Mouse (Mus musculus) hematopoietic stem cell, adult 5-6 weeks (primary cell): ENCODE measurements at regions not wholly inside any gene's neighbourhood (a gene's known extent, or its start where the extent isn't known, plus 50 kb on each side); places are given as distances from the start of the nearest gene placed in this dataset.

Experiments
- ATAC-seq, 2 experiments: fragments of 125-278 bp in 1 of 2; replicated peaks in 1 of 2; 2 replicates each; pipeline ENCODE4 v1.8.0; 2016 to 2017; ENCODE audit warnings: inconsistent platforms in 2 of 2, mild to moderate bottlenecking in 2 of 2, moderate number of reproducible peaks in 2 of 2, low read depth in 1 of 2, moderate TSS enrichment in 1 of 2; ENCODE audit not compliant: low FRiP score in 2 of 2, poor library complexity in 2 of 2, severe bottlenecking in 2 of 2, insufficient read depth in 1 of 2, low TSS enrichment in 1 of 2

DNA sequence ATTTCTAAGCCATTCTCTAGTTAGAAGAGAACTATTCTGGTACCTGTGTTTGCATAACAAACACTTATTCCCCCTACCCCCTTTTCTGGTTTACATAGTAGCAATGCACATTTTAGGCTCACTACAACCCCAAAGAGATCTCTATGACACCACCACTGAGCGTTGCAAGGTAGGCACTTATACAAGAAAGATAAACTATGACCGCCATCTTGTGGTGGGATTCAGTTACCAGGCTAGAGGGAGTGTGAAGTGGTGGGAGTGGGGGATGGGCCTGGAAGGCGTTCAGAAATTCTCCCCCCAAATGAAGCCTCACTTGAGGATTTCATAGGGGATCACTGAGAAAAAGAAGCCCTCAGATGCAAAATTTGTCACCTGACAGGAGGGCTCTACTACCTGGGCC lies 64.4 kb upstream of the Fst start:
- ATAC-seq = peak in 1 of 2 experiments; percentile 59; a peak in 1 of 4 replicates

DNA sequence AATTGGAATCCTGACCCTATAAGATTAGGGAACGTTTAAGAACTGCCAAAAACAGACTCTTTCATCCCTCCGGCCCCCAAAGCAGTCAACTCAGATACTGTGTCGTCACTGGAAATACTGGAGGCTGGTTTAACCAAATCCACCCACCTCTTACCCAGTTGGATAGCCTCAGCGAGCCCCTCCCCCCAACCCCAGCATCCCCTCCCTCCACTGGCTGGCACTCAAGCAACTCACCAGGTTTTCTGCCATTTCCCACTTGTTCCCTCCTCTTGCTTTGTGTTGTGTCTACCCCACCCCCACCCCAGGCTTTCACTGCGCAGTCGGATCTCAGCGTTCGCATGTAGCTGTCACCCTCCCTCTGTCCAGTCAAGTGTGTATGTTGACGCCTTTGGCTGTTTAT lies 68.1 kb upstream of the Fst start:
- no peak for ATAC-seq

DNA sequence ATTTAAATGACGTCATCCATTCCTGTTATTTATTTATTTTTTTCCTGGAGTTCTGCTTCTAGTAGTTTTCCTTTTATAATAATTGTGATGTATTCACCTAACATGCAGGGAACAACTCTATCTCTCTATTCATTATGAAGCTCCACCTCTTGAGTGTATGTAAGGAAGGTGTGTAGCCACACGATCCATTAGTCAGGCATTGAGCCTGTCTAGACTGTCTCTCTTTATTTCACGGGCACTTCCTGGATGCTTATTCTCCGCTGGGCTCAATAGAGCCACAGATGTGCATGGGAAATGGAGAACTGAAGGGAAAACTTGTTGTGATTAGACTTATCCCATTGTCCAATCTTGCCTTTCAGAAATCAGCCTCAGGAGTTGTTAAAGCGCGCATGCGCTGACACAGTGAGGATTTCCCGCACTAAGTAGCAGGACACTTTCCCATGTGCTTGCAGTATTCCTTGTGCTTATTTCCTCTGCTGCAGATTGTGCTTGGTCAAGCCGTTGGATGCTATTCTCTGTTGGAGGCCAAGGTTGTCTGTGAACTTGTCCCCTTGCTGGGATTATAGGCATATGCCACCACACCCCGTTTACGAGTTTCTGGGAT lies 71.5 kb upstream of the Fst start:
- ATAC-seq = no peak

DNA sequence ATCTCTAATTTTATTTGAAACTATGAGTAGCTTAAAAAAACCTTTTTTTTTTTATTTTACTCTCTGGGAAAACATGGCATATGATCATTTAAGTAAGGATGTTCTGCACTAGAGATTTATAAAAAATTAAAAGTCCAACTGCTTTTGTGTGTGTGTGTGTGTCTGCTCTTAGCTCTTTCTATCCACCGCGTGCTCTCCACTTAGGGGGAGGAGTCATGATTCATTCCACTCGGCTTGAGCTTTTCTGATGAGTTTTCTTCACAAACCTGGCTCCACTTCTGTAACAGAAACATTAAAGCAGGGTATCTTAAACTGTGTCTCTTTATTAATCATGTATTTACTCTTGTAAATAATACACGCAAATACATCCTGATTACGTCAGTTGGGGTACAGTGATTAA lies 73.0 kb upstream of the Fst start:
- no peak for ATAC-seq

DNA sequence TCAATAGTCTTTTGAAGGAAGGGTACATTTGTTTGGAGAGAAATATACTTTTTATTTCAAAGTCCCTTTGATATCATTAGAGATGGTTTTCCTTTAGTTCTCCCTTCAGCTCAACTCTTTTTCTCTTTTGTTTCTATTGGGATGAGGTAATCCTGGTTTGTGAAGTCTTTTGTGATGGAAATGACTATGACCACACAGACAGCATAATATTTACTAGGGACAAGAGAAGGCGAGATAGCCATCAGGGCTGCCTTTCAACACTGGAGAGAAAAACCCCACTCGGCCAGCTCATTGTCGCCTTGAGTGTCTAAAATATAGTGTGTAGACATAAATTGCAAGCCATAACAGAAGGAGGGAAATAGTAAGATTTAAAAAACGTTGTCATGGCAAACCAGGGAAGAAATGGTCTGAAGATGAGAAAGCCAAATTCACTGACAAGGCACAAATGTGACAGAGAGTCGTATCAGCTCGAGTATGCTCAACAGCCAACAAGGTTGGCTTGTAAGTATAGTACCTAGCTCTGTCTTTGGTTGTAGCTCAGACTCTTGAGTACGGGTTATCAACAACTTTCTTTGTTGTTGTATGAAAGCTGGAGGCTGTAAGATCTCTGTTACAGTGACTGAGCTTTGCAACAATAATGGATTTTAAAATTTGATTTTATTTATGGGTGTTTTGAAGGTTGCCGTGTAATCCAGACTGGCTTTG lies 73.8 kb upstream of the Fst start:
- no peak for ATAC-seq

DNA sequence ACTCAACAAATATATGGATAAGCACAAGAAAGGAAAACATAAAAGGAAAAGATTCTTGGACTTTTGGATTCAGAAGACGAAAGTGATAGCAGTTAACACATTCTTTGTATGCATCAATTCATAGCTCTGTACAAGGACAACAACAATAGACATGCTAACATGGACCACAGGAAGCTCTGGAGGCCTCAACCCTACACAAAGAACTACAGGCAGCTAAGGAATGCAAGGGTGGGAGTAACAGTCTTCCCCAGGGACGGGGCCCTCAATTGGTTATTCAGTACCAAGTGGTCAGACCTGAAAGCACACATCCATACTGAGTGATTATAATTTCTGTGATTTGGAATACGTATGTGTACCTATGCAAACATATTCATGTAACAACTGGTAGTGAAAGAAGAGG lies 75.8 kb upstream of the Fst start:
- ATAC-seq = no peak

DNA sequence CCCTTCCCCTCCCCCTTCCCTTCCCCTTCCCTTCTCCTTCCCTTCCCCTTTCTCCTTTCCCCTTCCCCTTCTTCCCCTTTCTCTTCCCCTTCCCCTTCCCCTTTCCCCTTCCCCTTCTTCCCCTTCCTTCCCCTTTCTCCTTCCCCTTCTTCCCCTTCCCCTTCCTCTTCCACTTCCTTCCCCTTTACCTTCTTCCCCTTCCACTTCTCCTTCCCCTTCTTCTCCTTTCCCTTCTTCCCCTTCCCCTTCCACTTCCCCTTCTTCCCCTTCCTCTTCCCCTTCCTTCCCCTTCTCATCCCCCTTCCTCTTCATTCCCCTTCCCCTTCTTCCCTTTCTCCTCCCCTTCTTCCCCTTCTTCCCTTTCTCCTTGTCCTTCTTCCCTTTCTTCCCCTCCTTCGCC lies 77.0 kb upstream of the Fst start:
- no peak for ATAC-seq

DNA sequence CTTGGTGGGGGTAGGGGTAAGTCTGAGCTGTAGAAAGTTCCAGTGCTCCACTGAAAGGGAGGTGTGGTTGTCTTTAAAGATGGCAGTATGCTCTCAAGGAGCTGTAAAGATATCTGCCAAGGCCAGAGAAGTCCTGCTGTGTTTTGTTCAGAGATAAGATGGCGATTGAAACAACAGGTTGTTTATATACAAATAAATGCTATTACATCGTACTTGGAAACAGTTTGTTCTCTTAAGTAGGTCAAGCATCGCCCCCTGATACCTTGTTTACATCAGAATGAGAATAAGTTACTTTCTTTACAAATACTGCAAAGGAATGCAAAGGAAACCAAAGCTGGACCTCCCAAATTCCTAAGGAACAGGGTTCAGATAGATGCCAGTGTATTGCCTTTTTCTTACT lies 113.0 kb upstream of the Fst start:
- no peak for ATAC-seq

DNA sequence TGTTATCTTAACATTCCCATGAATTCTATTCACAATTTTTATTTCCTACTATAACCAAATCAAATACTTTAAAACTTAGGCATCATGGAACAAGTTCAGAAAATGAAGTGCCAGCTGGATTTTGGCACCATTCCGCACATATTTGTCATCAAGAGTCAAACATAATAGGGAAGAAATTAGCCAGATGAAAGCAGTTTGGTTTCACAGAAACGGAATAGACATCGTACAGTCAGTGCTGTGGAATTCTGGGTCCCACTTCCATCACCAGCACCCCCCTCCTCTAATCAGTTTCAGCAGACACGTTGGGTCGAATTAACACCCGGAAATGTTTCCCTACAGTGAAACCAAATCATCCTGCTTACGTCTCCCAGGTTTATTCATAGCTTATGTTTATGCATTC lies 125.8 kb upstream of the Fst start:
- ATAC-seq = no peak

DNA sequence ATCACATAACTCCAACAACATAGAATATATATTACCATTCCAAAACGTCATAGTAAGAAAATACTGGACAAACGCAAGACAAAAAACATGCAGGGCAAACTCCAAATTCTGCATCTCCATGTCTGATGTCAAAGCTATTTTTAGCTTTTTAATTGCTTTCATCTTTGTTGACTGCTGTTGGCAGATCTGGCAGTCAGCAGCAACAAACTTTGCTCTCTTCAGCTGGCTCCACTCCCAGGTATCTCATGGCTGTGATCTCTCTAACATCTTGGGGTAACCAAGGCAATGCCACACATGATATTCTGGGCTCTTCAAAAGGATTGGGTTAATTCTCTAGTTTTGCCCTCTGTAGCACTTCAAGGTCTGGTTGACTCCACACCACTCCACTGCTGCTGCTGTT lies 128.9 kb upstream of the Fst start:
- ATAC-seq = no peak

DNA sequence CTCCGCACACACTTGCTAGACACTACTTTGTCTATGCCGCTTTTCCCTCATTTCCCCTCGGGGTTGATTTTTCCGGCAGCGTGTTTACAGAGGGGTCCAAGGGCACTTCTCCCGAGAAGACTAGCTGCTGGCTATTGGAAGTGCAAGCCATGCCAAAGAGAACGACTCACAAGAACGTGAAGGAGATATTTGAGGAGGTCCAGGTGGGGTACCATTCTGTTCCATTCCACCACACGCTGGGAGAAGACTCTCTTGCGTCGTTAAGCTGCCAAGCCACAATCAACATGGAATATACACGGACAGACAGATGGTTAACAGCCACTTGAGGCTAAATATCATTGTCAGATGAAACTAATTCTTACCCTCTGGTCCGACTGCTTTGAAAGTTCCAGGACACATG lies 144.6 kb upstream of the Fst start:
- no peak for ATAC-seq

DNA sequence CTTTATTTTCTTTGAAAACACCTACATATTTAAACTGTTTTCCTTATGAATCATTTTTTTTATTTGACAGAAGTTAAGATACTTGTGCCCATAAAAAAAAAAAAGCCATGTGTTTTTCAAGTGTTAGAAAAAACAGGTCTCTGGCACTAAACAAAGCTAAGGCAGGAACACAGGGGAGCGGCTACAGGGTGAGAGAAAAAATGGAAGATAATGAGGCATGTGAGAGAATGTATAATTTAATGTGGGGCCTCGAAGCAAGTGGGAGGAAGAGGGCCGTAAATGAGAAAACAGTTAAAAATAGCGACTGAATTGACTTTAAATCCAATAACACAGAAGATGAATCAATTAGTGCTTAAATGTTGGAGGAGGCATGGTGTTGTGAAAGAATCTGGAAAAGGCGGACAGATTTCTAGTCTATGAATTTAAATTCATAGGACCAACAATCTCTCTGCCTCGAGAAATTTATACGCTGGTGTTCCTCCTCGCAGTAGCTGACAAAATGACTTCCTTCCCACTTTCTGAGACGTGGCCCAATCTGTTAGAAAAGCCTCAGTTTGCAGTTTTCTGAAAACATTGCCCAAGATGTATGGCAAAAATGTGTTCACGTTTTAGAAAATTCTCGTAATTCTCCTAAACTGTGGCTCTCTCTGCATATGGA lies 145.4 kb upstream of the Fst start:
- ATAC-seq = no peak

DNA sequence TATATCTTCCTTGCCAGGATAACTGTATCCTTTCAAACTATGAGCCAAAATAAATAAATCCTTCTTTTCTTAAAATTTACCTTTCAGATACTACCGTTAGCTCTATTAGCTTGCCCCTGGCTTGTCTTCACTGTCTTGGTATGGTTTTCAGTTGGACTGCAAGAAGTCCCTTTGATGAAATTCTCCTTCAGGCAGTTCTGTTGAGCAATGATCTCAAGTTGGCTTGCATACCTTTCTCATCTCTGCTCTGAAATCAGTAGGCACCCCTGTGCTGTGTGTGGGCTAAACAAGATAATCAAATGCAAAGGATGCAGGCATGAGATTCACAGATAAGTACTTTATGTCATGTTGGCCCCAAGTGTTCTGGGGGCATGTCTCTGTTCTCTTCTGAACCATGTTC lies 155.2 kb upstream of the Fst start:
- ATAC-seq = no peak

DNA sequence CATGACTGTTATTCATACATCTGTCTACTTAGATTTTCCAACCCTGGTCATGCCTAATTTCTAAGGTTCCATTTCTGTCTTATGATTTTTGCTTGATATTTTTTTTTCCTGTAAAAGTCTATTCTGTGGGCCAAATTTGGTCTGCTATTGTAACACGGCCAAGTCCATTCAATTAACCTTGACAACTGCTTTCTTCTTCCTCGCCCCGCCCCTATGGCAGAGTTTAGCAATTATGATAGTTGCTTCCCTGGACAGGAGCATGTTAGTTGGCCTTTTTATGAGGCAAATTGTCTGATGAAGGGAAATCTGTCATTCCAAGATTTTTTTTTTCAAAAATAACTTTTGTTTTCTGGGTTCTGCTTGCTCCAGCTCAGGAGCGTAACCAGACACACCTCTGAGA lies 160.7 kb upstream of the Fst start:
- ATAC-seq = no peak

DNA sequence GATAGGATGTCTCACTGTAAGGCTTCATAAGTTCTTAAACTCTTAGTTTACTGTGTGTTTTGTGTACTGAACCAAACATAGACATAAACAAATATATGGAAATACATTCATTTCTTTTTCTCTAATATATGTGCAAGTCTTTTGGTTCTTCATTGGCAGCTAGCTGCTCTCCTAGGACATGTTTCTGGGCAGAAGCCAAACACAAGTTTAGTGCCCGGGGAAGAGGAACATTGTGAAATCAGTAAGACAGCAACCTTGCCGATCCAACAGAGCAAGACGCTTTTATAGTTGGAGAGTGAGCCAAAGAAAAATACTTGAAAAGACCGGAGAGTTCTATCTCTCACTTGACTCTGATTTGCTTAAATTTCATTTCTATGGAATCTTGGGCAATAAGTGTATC lies 178.0 kb upstream of the Fst start:
- ATAC-seq = no peak

DNA sequence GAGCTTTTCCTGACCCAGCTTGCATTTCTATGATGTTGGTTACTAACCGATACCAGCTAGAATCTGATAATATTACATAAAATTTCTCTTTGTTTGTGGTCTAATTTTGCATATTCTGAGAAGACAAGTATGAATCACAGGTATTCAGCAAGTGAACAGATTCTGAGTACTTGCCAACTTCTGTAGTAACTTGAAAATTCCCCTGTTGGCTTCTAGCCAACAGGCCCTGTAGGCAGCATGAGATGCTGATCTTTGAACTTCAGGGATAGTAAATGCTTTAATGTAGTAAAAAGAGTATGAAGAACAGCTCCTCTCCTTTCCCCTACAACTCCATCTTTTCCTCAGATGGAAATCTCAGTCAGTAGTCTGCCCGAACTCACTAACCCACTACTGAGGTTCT lies 178.5 kb upstream of the Mocs2 start:
- no peak for ATAC-seq

DNA sequence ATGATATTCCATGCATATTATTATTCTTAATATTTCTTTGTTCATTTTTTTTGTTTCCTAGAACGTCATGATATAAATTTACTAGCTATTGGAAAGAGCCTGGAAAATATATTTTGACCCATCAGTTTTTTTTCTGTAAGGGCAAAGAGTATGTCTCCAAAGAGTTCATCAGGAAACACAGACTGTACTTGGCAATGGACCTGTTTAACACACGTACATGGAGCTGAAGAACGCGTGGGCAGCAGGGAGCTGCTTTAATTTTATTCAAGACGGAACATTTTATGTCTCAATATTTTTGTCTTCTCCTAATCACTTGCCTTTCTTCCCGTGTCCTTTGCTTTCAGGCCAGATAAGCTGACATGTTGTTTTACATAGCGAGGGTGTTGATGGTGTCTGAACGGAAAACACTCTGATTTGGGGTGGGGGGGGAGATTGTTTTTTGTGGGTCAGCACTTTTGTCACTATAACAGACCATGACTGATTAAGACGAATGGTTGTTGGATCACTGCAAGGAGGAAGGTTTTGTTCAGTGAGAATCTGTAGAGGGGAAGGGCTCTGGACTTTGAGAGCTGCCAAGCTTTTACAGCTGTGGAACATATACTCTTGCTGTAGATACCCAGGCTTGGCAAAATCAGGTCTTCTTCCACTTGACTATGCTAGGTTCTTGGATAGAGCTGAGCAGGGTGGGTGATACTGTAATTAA lies 176.2 kb upstream of the Mocs2 start:
- no peak for ATAC-seq

DNA sequence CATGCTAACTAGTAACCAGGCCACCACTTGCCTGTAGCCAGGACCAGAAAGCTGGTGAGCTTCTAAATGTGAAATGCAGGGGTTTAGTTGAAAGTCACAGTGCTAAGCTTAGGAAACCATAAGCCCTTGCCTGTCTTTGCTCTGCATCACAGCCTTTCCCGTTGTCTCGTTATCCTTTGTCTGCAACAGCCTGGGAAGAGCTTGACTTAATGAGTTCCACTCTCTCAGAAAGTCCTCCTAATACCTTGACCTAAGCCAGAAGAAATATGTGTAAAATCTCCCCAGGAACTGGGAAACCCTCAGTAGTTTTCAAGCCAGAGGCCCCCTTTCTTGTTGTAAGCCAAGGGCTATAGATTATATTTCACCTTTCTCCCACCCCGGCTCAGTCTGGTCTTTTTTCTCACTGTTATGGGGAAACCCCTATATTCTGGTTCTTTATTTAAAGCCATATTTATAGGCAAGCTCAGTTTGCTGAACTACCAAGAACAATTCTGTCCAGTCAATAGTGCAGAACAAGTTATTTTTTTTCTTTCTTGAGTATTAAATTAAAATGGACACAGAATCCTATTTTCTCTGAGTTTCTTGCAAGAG lies 175.0 kb upstream of the Mocs2 start:
- ATAC-seq = no peak
